Mouse (Mus musculus) CH12.LX (cell line): ENCODE results near the gene Gab1.

Experiments used
- BHLHE40 ChIP-seq: IDR thresholded peaks from 2 replicates; pipeline ENCODE4 v1.6.1; 2011; ENCODE audit warnings: mild to moderate bottlenecking, low read depth, low read length, improper control_type of control experiment
- CHD1 ChIP-seq: IDR thresholded peaks from 2 replicates; pipeline ENCODE4 v1.6.1; 2012; ENCODE audit warnings: low read depth, low read length, improper control_type of control experiment, inconsistent platforms
- CHD2 ChIP-seq: IDR thresholded peaks from 2 replicates; pipeline ENCODE4 v1.6.1; 2011; ENCODE audit warnings: low read length, improper control_type of control experiment
- ETS1 ChIP-seq: conservative IDR thresholded peaks from 2 replicates; pipeline ENCODE4 v1.6.1; 2012; ENCODE audit warnings: low read depth, mild to moderate bottlenecking, inconsistent platforms, low read length, improper control_type of control experiment, moderate library complexity
- GABPA ChIP-seq: IDR thresholded peaks from 2 replicates; pipeline ENCODE4 v1.6.1; 2012; ENCODE audit warnings: low read depth, low read length, improper control_type of control experiment, inconsistent platforms; ENCODE audit not compliant: insufficient replicate concordance
- MAX ChIP-seq: IDR thresholded peaks from 2 replicates; pipeline ENCODE4 v1.6.1; 2011; ENCODE audit warnings: low read length, improper control_type of control experiment
- POLR2A ChIP-seq: IDR thresholded peaks from 2 replicates; pipeline ENCODE4 v1.6.1; 2011; ENCODE audit warnings: low read depth, mild to moderate bottlenecking, improper control_type of control experiment, low read length
- POLR2AphosphoS2 ChIP-seq: IDR thresholded peaks from 2 replicates; pipeline ENCODE4 v1.6.1; 2011; ENCODE audit warnings: low read depth, low read length, improper control_type of control experiment
- TBP ChIP-seq: conservative IDR thresholded peaks from 2 replicates; pipeline ENCODE4 v1.6.1; 2011; ENCODE audit warnings: low read depth, low read length, improper control_type of control experiment
- TCF12 ChIP-seq: IDR thresholded peaks from 2 replicates; pipeline ENCODE4 v1.6.1; 2014; ENCODE audit warnings: low read depth, mild to moderate bottlenecking, inconsistent platforms, low read length, improper control_type of control experiment
- USF1 ChIP-seq: IDR thresholded peaks from 2 replicates; pipeline ENCODE4 v1.6.1; 2014; ENCODE audit warnings: low read depth, mild to moderate bottlenecking, inconsistent platforms, low read length, improper control_type of control experiment
- USF2 ChIP-seq: conservative IDR thresholded peaks from 2 replicates; pipeline ENCODE4 v1.6.1; 2011; ENCODE audit warnings: low read depth, low read length, improper control_type of control experiment

- TF ChIP-seq GABPA: no peak
- no peak for TF ChIP-seq USF2
- no peak for TF ChIP-seq ETS1
- no peak for TF ChIP-seq CHD1
- no peak for TF ChIP-seq CHD2
- no peak for TF ChIP-seq POLR2AphosphoS2
- no peak for TF ChIP-seq TBP
- TF ChIP-seq TCF12: no peak
- no peak for TF ChIP-seq BHLHE40
- TF ChIP-seq MAX: no peak
- no peak for TF ChIP-seq USF1
- no peak for TF ChIP-seq POLR2A
Observed at GRCm38 (mm10) chr8:80811591-80811991, 68.7 kb downstream of the Gab1 start.
